Mouse (Mus musculus): ENCODE results near the gene Usp33. TPM values are rescaled to one million over a fixed set of nuclear protein-coding genes. Genes with fewer than 3 reads are reported as not detected.
A peak's percentile ranks its signal among the peaks of the same experiment; 100 is the strongest.
"Not testable (repeated sequence)": the region's sequence is repeated elsewhere in the genome, so short reads cannot be mapped to it uniquely, and the experiment has no call there.

Gene Usp33
- polyA plus RNA-seq, 1 experiment from 2014 or later, result 30.1 TPM

- WGBS (ENCODE audit: insufficient replicate concordance), result 55% methylated on average over 9 of the region's 9 CpGs
- H3K4me1 ChIP-seq; H3K27ac ChIP-seq; H3K4me3 ChIP-seq; ATAC-seq; H3K9me3 ChIP-seq (replicated peaks); H3K9ac ChIP-seq; H3K4me2 ChIP-seq; H3K27me3 ChIP-seq (replicated peaks): not testable (repeated sequence)
- peaks cover 29% of the 10 kb centered on the region for H3K36me3 ChIP-seq
Observed at GRCm38 (mm10) chr3:152316447-152317173, 29.7 kb upstream of the Usp33 start.

GRCm38 (mm10) chr3:152320972-152321645 is 25.2 kb upstream of the Usp33 start:
- H3K27ac ChIP-seq, result no peak overlapping the region
- H3K4me3 ChIP-seq, result no peak overlapping the region
- peaks cover 8% of the 10 kb centered on the region for H3K4me1 ChIP-seq
- no peaks in the 10 kb centered on the region for H3K9me3 ChIP-seq (replicated peaks)
- H3K36me3 ChIP-seq, result peaks cover 20% of the 10 kb centered on the region
- H3K27me3 ChIP-seq (replicated peaks), result no peaks in the 10 kb centered on the region
- no peak for ATAC-seq
- WGBS (ENCODE audit: insufficient replicate concordance), result 81% methylated on average over 10 of the region's 10 CpGs
- H3K4me2 ChIP-seq, result no peak overlapping the region
- H3K9ac ChIP-seq, result no peak overlapping the region

- H3K4me1 ChIP-seq, result peaks cover 3% of the 10 kb centered on the region
- H3K27ac ChIP-seq, result no peak overlapping the region
- H3K27me3 ChIP-seq (replicated peaks), result no peaks in the 10 kb centered on the region
- no peak overlapping the region for H3K4me2 ChIP-seq
- H3K9ac ChIP-seq, result no peak overlapping the region
- H3K9me3 ChIP-seq (replicated peaks), result no peaks in the 10 kb centered on the region
- ATAC-seq, result no peak
- H3K4me3 ChIP-seq, result no peak overlapping the region
- 86% methylated on average over 8 of the region's 8 CpGs for WGBS (ENCODE audit: insufficient replicate concordance)
- peaks cover 20% of the 10 kb centered on the region for H3K36me3 ChIP-seq
Observed at GRCm38 (mm10) chr3:152321765-152322547, 24.3 kb upstream of the Usp33 start.

GRCm38 (mm10) chr3:152332104-152332503 is 14.2 kb upstream of the Usp33 start:
- WGBS (ENCODE audit: insufficient replicate concordance), result 93% methylated on average over 6 of the region's 6 CpGs

GRCm38 (mm10) chr3:152332545-152333300 is 13.6 kb upstream of the Usp33 start:
- no peaks in the 10 kb centered on the region for H3K27me3 ChIP-seq (replicated peaks)
- peaks cover 53% of the 10 kb centered on the region for H3K36me3 ChIP-seq
- H3K4me1 ChIP-seq, result no peaks in the 10 kb centered on the region
- no peak overlapping the region for H3K9ac ChIP-seq
- no peak overlapping the region for H3K4me2 ChIP-seq
- H3K9me3 ChIP-seq (replicated peaks), result no peaks in the 10 kb centered on the region
- 85% methylated on average over 15 of the region's 15 CpGs for WGBS (ENCODE audit: insufficient replicate concordance)
- no peak overlapping the region for H3K27ac ChIP-seq
- peak; percentile 5; the same call in 1 of the 2 replicates for ATAC-seq
- no peak overlapping the region for H3K4me3 ChIP-seq

More at GRCm38 (mm10) chr3:152332104-152332503, 14.2 kb upstream of the Usp33 start:
- H3K4me1 ChIP-seq, result no peaks in the 10 kb centered on the region
- no peaks in the 10 kb centered on the region for H3K9me3 ChIP-seq (replicated peaks)
- no peak overlapping the region for H3K4me2 ChIP-seq
- H3K36me3 ChIP-seq, result peaks cover 47% of the 10 kb centered on the region
- H3K4me3 ChIP-seq, result no peak overlapping the region
- H3K27ac ChIP-seq, result no peak overlapping the region
- 0 out of 2 replicates have a peak, but pooled peaks have one; percentile 37 for ATAC-seq
- H3K9ac ChIP-seq, result no peak overlapping the region
- H3K27me3 ChIP-seq (replicated peaks), result no peaks in the 10 kb centered on the region

GRCm38 (mm10) chr3:152333641-152334040 is 12.6 kb upstream of the Usp33 start:
- no peak overlapping the region for H3K27ac ChIP-seq
- H3K9me3 ChIP-seq (replicated peaks), result no peaks in the 10 kb centered on the region
- H3K4me1 ChIP-seq, result peaks cover 1% of the 10 kb centered on the region; the same call in 1 of the 2 replicates
- peaks cover 57% of the 10 kb centered on the region for H3K36me3 ChIP-seq
- no peak overlapping the region for H3K4me2 ChIP-seq
- H3K27me3 ChIP-seq (replicated peaks), result no peaks in the 10 kb centered on the region
- ATAC-seq, result no peak
- no peak overlapping the region for H3K4me3 ChIP-seq
- 74% methylated on average over 10 of the region's 10 CpGs for WGBS (ENCODE audit: insufficient replicate concordance)
- no peak overlapping the region for H3K9ac ChIP-seq

- peaks cover 19% of the 10 kb centered on the region for H3K4me1 ChIP-seq
- 71% methylated on average over 8 of the region's 8 CpGs for WGBS (ENCODE audit: insufficient replicate concordance)
- no peak for ATAC-seq
- no peak overlapping the region for H3K9ac ChIP-seq
- peaks cover 57% of the 10 kb centered on the region for H3K36me3 ChIP-seq
- no peak overlapping the region for H3K4me3 ChIP-seq
- H3K27ac ChIP-seq, result no peak overlapping the region
- no peaks in the 10 kb centered on the region for H3K9me3 ChIP-seq (replicated peaks)
- H3K4me2 ChIP-seq, result no peak overlapping the region
- no peaks in the 10 kb centered on the region for H3K27me3 ChIP-seq (replicated peaks)
Observed at GRCm38 (mm10) chr3:152336085-152336484, 10.2 kb upstream of the Usp33 start.

GRCm38 (mm10) chr3:152339862-152340557 is 6.3 kb upstream of the Usp33 start, which contains the start of gene Miga1:
Gene Miga1 (minus strand): TSS chr3:152340407.
- H3K4me3 ChIP-seq, result peak within 1 kb of the TSS; percentile 78
- H3K4me1 ChIP-seq, result peaks cover 29% of the 10 kb centered on the region
- H3K9ac ChIP-seq, result peak within 1 kb of the TSS; percentile 82
- WGBS (ENCODE audit: insufficient replicate concordance), result 1% methylated on average over 54 of the region's 54 CpGs
- no peaks in the 10 kb centered on the region for H3K27me3 ChIP-seq (replicated peaks)
- peak within 1 kb of the TSS; percentile 54; the same call in 1 of the 2 replicates for H3K27ac ChIP-seq
- peaks cover 29% of the 10 kb centered on the region for H3K36me3 ChIP-seq
- ATAC-seq, result peak; percentile 82
- peak within 1 kb of the TSS; percentile 77 for H3K4me2 ChIP-seq
- no peaks in the 10 kb centered on the region for H3K9me3 ChIP-seq (replicated peaks)

GRCm38 (mm10) chr3:152342961-152343517 is 3.2 kb upstream of the Usp33 start:
- 0 out of 2 replicates have a peak, but pooled peaks cover 2% of the 10 kb centered on the region for H3K36me3 ChIP-seq
- ATAC-seq, result no peak
- no peak overlapping the region for H3K9ac ChIP-seq
- H3K4me1 ChIP-seq, result peaks cover 48% of the 10 kb centered on the region
- no peak overlapping the region for H3K4me2 ChIP-seq
- H3K9me3 ChIP-seq (replicated peaks), result no peaks in the 10 kb centered on the region
- no peaks in the 10 kb centered on the region for H3K27me3 ChIP-seq (replicated peaks)
- 82% methylated on average over 15 of the region's 15 CpGs for WGBS (ENCODE audit: insufficient replicate concordance)
- no peak overlapping the region for H3K27ac ChIP-seq
- H3K4me3 ChIP-seq, result no peak overlapping the region

- peak overlapping the region; percentile 81 for H3K4me3 ChIP-seq
- H3K9me3 ChIP-seq (replicated peaks), result no peaks in the 10 kb centered on the region
Observed at GRCm38 (mm10) chr3:152346633-152347141, 409 bp downstream of the Usp33 start.

More at GRCm38 (mm10) chr3:152346633-152347141, 409 bp downstream of the Usp33 start:
- Histone ChIP-seq H3K4me2 (peak overlapping the region; percentile 78), H3K27me3 (replicated peaks) (no peaks in the 10 kb centered on the region), H3K27ac (peak overlapping the region; percentile 87), H3K36me3 (peaks cover 8% of the 10 kb centered on the region), H3K9ac (peak overlapping the region; percentile 86), H3K4me1 (peaks cover 57% of the 10 kb centered on the region)
- under 1% methylated on average over 54 of the region's 54 CpGs for WGBS (ENCODE audit: insufficient replicate concordance)
- peak; percentile 79 for ATAC-seq
